Mouse (Mus musculus) myocyte (in vitro differentiated cells): Measurements from ENCODE around the gene Hps3.

ENCODE experiments used
- MAX ChIP-seq: IDR thresholded peaks from one replicate; pipeline ENCODE4 v1.6.1; 2011; ENCODE audit warnings: low read depth, mild to moderate bottlenecking, control low read depth
- POLR2A ChIP-seq: IDR thresholded peaks from one replicate; pipeline ENCODE4 v1.6.1; 2011; ENCODE audit warnings: low read depth, mild to moderate bottlenecking, control low read depth, moderate library complexity; ENCODE audit not compliant: insufficient read length
- POLR2AphosphoS2 ChIP-seq: IDR thresholded peaks from one replicate; pipeline ENCODE4 v1.6.1; 2011; ENCODE audit warnings: low read depth, control low read depth; ENCODE audit not compliant: insufficient read length
- USF1 ChIP-seq: IDR thresholded peaks from one replicate; pipeline ENCODE4 v1.6.1; 2011; ENCODE audit warnings: low read depth, mild to moderate bottlenecking, control low read depth, moderate library complexity

DNA sequence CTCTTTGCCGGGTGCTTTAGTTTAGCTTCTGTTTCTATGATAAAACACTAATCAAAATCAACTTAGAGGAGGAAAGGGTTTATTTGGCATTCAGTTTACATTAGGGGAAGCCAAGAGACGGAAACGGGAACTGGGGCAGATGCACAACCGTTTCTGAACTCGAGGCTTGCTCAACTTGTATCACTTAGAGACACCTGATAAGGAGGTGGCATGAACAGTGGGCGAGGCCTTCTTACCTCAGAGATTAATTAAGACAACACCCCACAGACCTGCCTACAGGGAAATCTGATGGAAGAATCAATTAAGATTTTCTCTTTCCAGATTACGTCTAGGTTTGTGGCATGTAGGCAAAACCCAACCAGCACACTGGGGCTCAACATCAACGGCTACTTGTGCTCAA lies 17.0 kb downstream of the Hps3 start:
- TF ChIP-seq POLR2A = no peak
- TF ChIP-seq MAX = no peak
- no peak for TF ChIP-seq POLR2AphosphoS2
- TF ChIP-seq USF1 = no peak
